Mouse (Mus musculus) adipocyte (in vitro differentiated cells): ENCODE data around the gene Evpl.

Experiments
- DNase-seq: peaks from one replicate; pipeline ENCODE4 v3.0.0-alpha.2; 2016; ENCODE audit warnings: low spot score

The Evpl gene

DNA sequence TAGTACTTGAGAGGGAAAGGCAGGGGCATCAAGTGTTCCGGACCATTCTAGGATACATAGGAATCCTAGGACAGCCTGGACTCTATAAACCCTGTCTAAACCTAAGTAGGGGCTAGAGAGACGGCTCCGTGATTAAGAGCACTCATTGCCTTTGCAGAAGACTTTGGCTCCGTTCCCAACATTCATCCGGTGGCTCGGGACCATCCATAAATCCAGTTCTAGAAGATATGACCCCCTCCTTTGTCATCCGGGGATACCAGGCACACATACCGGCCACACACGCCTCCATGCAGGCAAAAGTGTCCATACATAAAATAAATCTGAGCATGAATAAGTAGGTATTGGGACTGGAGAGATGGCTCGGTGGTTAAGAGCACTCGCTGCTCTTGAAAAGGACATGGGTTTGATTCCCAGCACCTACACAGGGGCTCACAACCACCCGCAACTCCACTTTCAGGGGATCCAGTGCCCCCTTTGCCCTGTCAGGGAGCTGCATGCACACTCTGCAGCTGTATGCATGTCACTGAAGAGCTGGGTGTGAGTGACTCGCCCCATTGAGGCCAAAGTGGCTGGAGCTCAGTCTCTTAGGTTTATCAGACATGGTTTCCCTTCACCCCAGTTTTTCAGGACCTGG is 23.9 kb downstream of the Evpl start:
- DNase-seq = peak; percentile 60

DNA sequence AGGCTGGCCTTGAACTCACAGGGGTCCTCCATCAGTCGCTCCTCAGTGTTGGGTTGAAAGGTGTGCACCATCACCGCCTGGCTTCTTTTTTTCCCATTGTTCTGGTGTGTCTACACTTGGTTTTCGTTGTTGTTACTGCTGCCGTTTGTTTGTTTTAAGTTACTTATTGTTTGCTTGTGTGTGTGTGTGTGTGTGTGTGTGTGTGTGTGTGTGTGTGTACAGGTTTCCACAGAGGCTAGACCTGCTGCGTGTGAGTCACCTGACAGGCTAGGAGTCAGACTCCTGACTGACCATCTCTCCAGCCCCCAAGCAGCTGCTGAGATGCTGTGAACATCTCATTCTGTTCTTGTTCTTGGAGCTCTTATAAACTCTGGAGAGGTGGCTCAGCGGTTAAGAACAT is 25.0 kb downstream of the Evpl start:
- DNase-seq = no peak

DNA sequence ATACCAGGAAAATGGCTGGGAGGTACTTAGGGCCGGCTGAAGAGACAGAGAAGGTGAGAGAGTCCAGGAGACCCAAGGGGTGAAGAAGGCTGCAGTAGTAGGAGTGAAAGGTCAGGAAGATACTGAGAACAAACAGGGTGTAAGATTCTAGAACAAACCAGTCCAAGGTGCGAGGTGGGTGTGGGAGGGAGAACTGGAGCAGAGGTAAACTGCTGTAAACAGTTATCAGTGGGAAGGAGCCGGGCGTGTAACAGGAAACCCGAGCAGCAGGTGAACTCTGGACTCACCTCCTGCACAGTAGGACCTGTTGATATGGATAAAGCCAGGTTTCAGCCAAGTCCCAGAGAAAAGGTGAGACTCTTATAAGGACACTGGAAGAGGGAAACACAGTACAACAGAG is 27.2 kb downstream of the Evpl start:
- no peak for DNase-seq

DNA sequence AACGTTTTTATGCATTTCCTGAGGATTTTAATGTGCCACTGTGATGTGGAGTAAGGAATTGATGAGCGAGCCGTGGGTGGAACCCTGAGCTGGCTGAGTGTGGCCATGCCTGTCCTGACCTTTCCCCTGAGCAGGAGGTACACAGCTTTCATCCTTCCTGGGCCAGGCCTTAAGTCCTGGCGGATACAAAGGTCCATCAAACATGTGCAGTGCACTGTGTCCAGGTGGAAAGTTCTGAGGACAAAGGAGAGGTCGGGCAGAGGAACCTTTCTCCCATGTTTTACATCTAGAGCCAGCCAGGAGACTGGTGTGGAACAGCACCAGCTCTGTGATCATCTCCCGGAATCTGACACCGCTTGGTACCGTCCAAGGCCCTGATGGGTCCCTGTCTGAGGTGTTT is 28.6 kb downstream of the Evpl start:
- no peak for DNase-seq

DNA sequence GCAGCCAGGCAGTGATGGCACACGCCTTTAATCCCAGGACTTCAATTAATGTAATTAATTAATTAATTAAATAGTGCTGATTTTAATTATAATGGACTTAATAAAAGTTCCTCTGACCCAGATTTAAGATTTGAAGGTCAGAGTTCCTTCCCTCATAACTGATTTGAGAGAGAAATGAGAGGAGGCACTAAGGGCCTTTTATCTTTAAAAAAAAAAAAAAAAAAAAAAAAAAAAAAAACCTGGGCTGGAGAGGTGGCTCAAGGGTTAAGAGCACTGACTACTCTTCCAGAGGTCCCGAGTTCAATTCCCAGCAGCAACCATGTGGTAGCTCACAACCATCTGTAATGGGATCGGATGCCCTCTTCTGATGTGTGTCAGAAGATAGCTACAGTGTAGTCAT is 29.2 kb downstream of the Evpl start:
- DNase-seq = no peak

DNA sequence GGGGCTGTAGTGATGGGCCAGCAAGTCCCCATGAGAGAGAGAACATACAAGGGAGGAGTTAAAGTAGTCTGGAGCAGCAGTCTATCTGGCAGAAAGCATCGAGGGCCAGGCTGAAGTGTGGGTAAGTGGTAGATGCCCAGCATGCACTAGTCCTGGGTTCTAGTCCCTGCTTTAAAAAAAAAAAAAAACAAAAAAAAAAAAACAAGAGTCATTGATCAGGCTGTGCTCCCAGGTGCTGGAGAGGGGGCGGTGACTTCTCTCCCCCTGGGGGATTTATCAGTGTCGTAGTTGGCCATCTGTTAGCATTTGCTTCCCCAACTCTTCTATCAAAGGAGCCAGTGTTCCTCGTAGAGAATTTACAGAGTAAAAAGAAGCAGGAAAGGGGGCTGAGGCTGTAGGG is 31.2 kb downstream of the Evpl start:
- no peak for DNase-seq

DNA sequence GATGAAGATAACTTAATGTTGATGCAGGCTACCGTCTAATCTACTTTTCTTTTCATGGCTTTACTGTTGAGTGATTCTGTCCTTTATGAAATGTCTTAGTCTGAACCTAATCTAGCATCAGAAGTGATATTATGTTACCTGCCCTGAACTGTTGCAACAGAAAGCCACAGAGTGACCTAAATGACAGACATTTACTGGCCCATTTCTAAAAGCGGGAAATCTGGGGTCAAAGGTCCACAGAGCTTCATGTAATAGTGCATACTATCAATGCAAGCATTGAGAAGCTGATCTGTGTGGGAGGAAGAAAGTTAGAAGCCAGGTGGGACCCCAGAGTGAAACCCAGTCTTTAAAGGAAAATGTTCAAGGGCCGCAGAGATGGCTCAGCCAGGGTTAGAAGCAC is 34.7 kb downstream of the Evpl start:
- DNase-seq = no peak

DNA sequence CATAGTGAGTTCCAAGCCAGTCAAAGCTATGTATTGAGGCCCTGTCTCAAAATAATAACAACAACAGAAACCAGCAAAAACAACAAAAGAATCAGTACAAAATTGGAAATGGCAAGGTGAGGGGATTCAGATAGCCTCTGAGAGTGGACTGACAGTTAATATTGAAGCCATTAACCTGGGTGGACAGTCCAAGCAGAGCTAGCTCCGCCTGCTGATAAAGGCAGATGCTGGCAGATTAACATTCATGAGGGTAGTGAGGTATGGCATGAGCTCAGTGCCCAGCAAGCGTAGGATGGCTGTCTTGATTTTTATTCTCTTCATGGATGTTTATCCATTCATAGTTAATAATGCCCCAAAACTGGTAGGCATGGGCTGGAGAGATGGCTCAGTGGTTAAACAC is 36.7 kb downstream of the Evpl start:
- DNase-seq = no peak

DNA sequence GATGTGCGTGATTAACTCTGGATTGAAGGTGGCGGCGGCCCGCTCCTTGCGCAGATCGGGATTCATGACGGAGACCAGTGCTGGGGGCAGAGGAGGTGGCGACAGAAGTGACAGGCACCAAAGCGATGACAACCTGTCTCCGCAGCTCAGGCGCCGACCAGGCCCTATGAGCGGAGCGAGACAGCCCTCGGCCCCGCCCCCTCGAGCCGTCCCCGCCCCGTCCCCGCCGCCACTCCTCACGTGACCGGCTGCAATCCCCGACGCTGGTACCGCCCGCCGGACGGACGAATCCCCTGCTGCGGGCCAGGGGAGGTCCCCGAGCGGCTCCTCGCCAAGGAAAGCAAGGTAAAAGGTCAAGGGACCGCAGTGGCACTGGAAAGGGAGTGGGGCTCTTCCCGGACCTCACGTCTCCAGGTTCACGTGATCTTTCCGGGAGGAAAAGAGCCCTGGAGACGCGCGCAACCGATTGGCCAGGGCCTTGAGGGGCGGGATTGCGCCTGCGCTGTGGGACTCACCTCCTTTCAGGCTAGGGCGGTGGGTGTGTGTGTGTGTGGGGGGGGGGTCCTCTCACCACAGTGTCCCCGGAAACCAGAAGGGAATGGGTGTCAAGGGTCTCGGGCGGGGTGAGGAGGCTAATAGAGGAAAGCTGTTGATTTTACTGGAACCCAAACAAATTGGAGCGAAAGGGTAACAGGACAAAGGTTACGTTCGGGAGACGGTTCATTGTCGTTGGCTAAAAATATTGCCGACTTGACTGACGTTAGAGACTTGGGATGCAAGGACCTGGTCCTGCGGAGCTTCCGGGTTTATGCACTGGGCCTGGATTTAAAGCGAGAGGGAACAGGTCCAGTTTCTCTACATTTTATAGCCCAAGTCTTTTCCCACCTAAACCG is 39.0 kb downstream of the Evpl start, which contains the start of the genes Ten1 and Acox1:
Gene Ten1 (plus strand): TSS at position 217 of the 893 bp plus-strand sequence.
Gene Acox1 (minus strand): TSS at position 407 of the 893 bp plus-strand sequence.
- peak; percentile 100 for DNase-seq

DNA sequence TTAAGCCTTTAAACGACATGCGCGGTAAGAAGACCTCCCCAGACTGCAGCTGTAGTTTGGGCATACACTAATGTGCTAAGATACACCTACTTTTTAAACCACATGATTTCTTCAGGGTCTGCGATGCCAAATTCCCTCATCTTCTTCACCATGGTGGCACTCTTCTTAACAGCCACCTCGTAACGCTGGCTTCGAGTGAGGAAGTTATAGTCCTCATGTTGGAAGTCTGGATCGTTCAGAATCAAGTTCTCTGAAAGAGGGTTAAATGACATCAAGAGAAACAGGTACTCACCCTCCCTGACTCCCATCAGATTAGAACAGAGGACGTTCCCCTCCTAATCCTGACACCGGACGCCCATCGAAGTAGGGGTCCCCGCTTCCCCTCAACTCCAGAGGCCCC is 39.7 kb downstream of the Evpl start:
- peak; percentile 46 for DNase-seq

DNA sequence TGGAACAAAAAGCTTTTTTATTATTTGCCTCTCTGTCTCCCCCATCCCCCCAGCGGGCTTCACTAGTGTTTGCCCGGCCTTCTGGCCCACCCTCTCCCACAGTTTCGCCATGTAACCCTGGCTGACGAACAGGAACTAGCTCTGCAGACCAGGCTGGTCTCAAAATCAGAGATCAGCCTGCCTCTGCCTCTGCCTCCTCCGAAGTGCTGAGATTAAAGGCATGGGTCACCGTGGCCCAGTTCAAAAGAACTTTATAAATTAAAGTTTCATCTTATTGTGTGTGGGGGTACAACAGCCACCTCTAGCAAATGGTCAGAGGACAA is 40.3 kb downstream of the Evpl start:
- no peak for DNase-seq

DNA sequence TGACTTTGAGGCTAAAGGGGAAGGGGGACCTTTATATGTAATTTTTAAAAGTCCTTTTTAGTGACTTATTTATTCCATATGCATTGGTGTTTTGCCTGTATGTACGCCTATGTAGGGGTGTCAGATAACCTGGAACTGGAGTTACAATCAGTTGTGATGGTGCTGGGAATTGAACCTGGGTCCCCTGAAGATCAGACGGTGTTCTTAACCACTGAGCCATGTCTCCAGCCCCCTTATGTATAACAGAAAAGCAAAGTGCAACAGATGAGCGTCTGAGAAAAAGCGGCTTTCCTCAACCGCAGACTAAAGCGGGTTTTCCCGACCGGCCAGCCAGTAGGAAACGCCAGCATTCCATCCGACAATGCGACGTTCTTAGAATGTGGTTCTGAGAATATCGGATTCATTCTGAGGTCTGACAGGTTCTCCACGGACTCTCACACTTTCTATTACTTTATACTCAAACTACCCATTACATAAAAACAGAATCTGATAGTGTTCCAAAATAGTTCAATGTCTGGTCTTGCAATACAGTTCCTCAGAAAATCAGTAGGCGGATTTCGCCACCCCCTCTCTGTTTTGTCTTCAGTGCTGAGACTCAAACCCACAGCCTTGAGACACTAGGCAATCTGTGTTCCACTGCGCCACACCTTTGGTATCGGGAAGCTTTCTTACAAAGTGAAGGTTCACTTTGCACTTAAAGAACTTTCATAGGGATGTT is 40.9 kb downstream of the Evpl start:
- no peak for DNase-seq

DNA sequence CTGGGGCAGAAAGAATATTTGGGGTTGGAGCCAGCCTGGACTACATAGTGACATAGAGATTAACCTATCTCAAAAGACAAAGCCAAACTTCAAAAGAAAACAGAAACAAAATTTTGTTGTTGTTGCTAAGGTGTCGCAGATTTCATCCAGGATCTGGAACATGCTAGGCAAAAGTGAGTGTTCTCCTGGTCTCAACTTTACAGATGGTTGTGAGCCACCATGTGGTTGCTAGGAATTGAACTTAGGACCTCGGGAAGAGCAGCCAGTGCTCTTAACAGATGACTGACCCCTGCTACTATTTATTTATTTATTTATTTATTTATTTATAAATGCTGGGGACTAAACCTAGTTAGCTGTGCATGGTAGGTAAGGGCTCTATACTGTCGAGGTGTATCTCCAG is 41.5 kb downstream of the Evpl start:
- no peak for DNase-seq

DNA sequence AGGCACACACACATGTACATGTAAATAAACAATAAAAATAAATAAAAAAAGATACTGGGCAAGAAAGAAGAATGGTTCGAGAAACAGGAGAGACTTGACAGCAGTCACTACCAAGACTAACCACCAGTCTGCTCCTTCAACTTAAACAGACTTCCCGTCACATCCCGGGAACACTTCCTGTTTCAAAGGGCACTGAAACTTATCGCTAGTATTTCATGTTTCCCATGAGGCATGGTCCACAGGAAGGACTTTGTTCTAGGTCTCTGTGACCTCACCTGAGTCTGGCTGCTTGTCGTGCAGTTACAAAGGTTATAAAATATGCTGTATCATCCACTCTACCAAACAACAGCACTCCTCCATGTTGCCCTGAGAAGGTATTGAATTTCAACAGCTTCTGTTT is 42.6 kb downstream of the Evpl start:
- DNase-seq = no peak

DNA sequence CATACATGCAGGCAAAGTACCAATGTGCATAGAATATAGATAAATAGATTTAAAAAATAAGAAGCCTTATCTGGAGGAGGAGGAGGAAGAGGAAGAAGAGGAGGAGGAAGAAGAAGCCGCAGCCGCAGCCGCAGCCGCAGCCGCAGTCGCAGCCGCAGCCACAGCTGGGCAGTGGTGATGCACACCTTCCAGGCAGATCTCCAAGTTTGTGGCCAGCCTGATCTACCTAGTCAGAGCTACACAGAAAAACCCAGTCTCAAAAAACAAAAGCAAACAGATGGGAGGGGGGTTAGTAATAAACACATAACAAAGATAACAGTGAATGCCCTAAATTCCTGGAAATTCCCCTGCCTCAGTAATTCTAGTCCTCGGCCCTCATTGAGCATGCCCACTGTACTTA is 43.3 kb downstream of the Evpl start:
- DNase-seq = no peak

DNA sequence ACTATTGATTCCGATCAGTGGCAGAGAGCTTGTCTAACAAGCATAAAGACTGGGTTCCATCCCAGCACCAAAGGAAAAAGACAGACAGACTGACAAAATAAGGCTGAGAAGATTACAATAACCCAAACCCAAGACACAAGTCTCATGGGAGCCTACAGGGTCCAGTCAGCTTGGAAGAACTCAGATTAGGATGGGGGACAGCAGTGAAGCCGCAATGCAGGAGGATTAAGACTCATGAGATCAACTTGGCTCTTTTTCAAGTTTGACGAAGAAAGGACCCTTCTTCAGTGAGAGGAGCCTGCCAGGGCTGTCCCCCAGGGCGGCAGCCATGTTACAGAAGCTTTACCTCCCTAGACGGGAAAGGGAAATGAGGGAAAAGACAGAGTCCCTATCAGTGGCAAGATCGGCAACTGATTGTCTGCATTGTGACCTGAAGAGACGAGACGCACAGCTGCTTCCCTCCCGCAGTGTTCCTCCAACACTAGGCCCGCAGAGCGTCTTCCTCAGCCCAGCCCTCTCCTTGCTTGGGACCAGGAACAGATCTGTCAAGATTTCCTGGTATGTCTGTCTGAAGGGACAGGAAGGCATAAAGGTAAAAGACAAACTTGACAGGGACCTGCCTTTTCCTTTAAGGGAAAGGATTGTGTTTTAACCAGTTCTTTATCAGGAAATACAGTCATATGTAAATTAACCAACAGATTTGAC is 50.5 kb downstream of the Evpl start:
- DNase-seq = no peak

DNA sequence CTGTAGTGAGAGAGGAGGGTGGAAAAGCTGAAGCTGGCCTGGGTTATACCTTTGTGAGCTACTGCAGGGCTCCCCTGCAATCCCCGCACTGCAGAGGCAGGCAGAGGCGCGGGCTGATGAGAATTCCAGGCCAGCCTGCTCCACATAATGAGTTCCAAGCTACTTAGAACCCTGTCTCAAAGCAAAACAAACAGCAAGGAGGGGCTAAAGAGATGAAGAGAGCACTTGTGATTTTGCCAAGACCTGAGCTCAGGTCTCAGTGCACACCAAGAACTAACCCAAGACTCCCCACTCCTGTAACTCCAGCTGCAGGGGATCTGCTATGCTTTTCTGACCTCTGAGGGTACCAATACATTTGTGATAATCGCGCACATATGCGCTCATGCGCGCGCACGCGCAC is 51.5 kb downstream of the Evpl start:
- DNase-seq = no peak

DNA sequence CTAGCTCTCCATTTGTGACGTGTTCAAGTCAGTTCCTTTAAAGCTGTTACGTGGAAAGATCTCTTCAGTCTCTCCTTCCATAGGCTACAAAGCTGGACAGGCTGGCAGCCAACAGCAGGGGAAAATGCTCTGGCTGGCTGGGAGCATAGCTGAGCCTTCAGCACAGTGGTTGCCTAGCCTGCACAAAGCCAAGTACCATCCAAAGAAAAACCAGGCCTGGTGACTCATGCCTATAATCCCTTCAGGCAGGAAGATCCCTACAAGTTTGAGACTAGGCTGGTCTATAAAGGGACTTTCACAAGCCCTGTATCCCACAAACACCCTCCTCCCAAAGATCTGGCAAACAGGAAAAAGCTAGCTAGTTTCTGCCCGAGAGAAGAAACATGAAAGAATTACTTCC is 52.0 kb downstream of the Evpl start:
- DNase-seq = peak; percentile 60

DNA sequence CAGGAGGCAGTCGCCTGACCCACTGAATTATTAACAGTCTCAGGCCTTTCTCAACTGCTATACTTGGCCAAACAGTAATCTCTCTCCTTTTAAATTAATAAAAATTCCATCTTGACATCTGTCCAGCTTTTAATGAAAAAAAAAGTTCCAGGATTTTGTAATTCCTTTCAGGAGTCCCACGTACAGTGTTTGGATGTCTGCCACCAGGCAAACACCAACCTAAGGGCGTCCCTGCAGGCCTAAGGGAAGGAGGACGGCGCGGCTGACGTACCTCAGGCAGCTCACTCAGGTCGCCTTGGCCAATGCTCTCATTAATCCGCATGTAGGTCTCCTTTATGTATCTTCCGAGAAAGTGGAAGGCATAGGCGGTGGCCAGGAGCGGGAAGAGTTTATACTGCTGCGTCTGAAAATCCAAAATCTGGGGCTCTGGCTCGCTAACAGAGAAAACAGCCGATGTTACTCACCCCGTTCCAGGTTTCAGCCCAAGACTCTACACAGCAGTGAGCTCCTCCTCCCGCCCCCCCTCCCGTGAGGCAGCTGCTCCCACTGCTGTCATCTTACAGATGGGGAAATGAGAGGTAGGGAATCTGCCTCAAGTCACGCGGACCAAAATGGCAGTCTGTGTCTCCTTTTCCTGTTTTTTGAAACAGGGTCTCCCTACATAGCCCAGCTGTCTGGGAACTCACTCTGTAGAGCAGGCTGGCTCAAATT is 59.3 kb downstream of the Evpl start:
- no peak for DNase-seq

DNA sequence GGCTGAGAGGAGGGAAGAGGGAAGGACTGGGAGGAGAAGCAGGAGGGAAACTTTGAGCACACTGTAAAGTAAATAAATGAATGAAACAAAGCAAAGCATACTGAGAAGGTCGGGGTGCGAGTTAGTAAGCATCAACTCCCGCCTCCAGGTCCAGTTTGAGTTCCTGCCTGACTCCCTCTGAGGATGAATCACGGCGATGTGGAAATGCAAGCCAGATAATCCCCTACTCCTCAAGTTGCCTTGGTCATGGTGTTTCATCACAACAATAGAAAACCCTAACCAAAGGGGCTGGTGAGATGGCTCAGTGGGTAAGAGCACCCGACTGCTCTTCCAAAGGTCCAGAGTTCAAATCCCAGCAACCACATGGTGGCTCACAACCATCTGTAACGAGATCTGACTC is 61.9 kb downstream of the Evpl start:
- DNase-seq = no peak

DNA sequence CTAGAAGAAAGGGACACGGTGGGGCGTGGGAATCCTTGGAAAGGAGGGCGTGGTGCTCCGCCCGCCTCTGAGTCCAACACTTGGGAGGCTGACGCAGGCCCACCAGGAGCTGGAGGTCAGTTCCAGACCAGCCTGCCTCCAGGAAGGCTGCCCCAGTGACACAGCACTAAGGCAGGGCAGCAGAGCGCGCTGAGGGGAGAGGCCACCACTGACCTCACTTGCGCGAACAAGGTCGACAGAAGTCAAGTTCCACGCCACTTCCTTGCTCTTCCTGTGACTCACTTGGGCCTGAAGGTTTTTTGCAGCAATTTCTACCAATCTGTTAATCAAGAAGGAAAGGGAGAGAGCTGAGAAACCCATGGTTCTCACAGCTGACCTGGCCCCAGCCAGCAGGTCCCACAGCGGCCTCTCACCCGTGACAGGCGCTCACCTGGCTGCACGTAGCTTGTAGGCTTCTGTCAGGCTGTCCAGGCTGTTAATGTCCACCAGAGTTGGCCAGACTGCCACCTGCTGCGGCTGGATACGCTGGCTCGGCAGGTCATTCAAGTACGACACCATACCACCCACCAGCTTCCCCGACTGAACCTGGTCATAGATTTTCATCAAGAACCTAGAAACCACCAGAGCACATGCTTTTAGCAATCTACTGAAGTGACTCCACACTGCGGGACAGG is 63.0 kb downstream of the Evpl start:
- no peak for DNase-seq
